Mouse (Mus musculus): ENCODE measurements around the gene Majin.

GRCm38 (mm10) chr19:6136397-6136796 is 47.8 kb upstream of the Majin start:
- no peak for TF ChIP-seq POLR2A (IDR thresholded peaks at IDR 0.05; ENCODE audit: control insufficient read depth, low read depth, low read length)
- no peak for TF ChIP-seq CTCF (IDR thresholded peaks at IDR 0.05; ENCODE audit: control insufficient read depth, insufficient read depth, insufficient replicate concordance, low read depth, low read length)

All from testis, adult 2 months (tissue).